Mouse (Mus musculus) midbrain, embryonic 14.5 days (tissue): ENCODE data around the gene Igsf3. TPM values are rescaled to one million over a fixed set of nuclear protein-coding genes. Genes with fewer than 3 reads are reported as not detected.
A peak's percentile ranks its signal among the peaks of the same experiment; 100 is the strongest.

Experiments
- ATAC-seq: fragments of 200-750 bp; cut with Nextera tagmentation; 2 replicates; pipeline ENCODE4 v1.8.0; 2017; ENCODE audit warnings: moderate number of reproducible peaks, moderate library complexity; ENCODE audit not compliant: low FRiP score, low TSS enrichment
- DNase-seq: peaks from one replicate; pipeline ENCODE4 v3.0.0-alpha.2; 2015
- H3K27ac ChIP-seq: fragments of 300-500 bp; sonication (generic); replicated peaks from 2 replicates; pipeline ENCODE4 v1.5.1; 2014; ENCODE audit warnings: mild to moderate bottlenecking, low read depth, low read length, moderate library complexity
- H3K27me3 ChIP-seq: fragments of 300-500 bp; sonication (generic); 2 replicates; pipeline ENCODE4 v1.6.1; 2014; ENCODE audit warnings: low read length, control low read depth, mixed read lengths; ENCODE audit not compliant: control insufficient read depth, insufficient read depth
- H3K36me3 ChIP-seq: fragments of 300-500 bp; sonication (generic); 2 replicates; pipeline ENCODE4 v1.6.1; 2014; ENCODE audit warnings: low read length, control low read depth; ENCODE audit not compliant: control insufficient read depth, insufficient read depth
- H3K4me1 ChIP-seq: fragments of 300-500 bp; sonication (generic); 2 replicates; pipeline ENCODE4 v1.6.1; 2014; ENCODE audit warnings: mild to moderate bottlenecking, antibody characterized with exemption, low read length, control low read depth; ENCODE audit not compliant: control insufficient read depth, insufficient read depth
- H3K4me2 ChIP-seq: fragments of 300-500 bp; sonication (generic); 2 replicates; pipeline ENCODE4 v1.6.1; 2014; ENCODE audit warnings: mild to moderate bottlenecking, low read length, moderate library complexity
- H3K4me3 ChIP-seq: fragments of 300-500 bp; sonication (generic); replicated peaks from 2 replicates; pipeline ENCODE4 v1.5.1; 2014; ENCODE audit warnings: low read depth, low read length
- H3K9ac ChIP-seq: fragments of 300-500 bp; sonication (generic); replicated peaks from 2 replicates; pipeline ENCODE4 v1.6.1; 2014; ENCODE audit warnings: mild to moderate bottlenecking, low read length, moderate library complexity
- H3K9me3 ChIP-seq: fragments of 300-500 bp; sonication (generic); 2 replicates; pipeline ENCODE4 v1.6.1; 2016; ENCODE audit warnings: low read length, control low read depth, mixed read lengths; ENCODE audit not compliant: control insufficient read depth
- WGBS: fragments of 180-500 bp; shearing (Covaris S2); extraction: QIAGEN DNeasy Blood & Tissue Kit; methylation state at CpG from one replicate; pipeline ENCODE4 v1.1.7; 2014; 5-methylcytosine and 5-hydroxymethylcytosine counted together
- polyA plus RNA-seq: library from polyadenylated mRNA; unstranded; fragments of >200 nt; fragmentation: Nextera tagmentation; extraction: Ambion mirVana; gene quantifications from 2 replicates; pipeline ENCODE4 v1.2.1, GENCODE M21; 2014

Igsf3 gene
- polyA plus RNA-seq, 1 experiment from 2014 or later, result 62.0 TPM

GRCm38 (mm10) chr3:101349542-101350307 lies 27.2 kb upstream of the Igsf3 start:
- WGBS, result 31% methylated on average over 6 of the region's 6 CpGs
- no peak overlapping the region for H3K9ac ChIP-seq
- no peak overlapping the region for H3K4me3 ChIP-seq
- H3K4me1 ChIP-seq, result peaks cover 26% of the 10 kb centered on the region
- peak; percentile 82 for DNase-seq
- H3K27ac ChIP-seq, result peak overlapping the region; percentile 76
- H3K4me2 ChIP-seq, result no peak overlapping the region
- peak; percentile 85 for ATAC-seq
- no peaks in the 10 kb centered on the region for H3K9me3 ChIP-seq
- H3K36me3 ChIP-seq, result no peaks in the 10 kb centered on the region
- H3K27me3 ChIP-seq, result no peaks in the 10 kb centered on the region

DNA sequence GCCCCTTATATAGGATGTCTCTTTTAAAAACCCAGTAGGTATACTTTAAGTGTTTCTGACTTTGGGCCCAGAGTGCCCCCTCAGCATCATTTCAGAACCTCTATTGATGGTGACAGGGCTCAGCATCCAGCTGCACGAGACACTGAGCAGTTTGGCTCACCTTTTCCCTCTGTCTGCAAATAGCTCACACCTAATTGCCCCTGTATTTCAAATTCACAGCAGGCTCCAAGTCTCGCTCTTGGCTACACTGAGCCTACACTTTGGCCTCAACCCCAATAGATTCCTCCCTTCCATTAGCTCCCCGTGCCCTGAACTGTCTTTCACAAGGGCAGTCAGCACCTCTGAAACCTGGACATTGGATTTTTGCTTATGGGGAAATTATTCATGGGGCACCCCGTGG lies 26.5 kb upstream of the Igsf3 start:
- no peak overlapping the region for H3K4me3 ChIP-seq
- H3K4me1 ChIP-seq, result peaks cover 26% of the 10 kb centered on the region
- no peaks in the 10 kb centered on the region for H3K27me3 ChIP-seq
- DNase-seq, result peak; percentile 32
- 0 out of 2 replicates have a peak overlapping the region, but pooled peaks have one; percentile 20 for H3K9ac ChIP-seq
- no peaks in the 10 kb centered on the region for H3K36me3 ChIP-seq
- H3K9me3 ChIP-seq, result no peaks in the 10 kb centered on the region
- no peak overlapping the region for H3K4me2 ChIP-seq
- WGBS, result 52% methylated on average over 4 of the region's 4 CpGs
- peak overlapping the region; percentile 76 for H3K27ac ChIP-seq
- 0 out of 2 replicates have a peak, but pooled peaks have one; percentile 10 for ATAC-seq

DNA sequence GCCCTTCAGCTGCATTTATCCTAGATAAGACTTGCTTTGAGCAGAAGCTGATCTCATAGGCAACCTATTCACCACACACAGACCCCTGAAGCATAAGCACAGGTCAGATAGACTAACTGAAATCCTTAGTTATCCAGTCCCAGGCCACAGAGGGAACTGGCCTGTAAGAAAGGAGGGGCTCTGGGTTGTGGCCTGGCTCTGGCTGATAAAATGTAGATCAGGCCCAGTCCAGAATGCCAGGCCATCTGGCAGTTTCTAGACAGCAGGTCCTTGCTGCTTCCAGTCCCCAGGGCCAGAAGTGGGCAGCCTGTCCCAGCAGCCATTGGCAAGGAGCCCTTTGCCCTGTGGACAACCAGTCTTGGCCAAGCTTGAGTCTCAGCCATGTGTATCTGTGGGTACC lies 22.4 kb upstream of the Igsf3 start:
- H3K27me3 ChIP-seq, result no peaks in the 10 kb centered on the region
- no peaks in the 10 kb centered on the region for H3K36me3 ChIP-seq
- H3K9ac ChIP-seq, result no peak overlapping the region
- 0 out of 2 replicates have a peak overlapping the region, but pooled peaks have one; percentile 13 for H3K27ac ChIP-seq
- ATAC-seq, result no peak
- DNase-seq, result no peak
- H3K4me1 ChIP-seq, result peaks cover 18% of the 10 kb centered on the region
- no peak overlapping the region for H3K4me3 ChIP-seq
- H3K9me3 ChIP-seq, result no peaks in the 10 kb centered on the region
- no peak overlapping the region for H3K4me2 ChIP-seq

DNA sequence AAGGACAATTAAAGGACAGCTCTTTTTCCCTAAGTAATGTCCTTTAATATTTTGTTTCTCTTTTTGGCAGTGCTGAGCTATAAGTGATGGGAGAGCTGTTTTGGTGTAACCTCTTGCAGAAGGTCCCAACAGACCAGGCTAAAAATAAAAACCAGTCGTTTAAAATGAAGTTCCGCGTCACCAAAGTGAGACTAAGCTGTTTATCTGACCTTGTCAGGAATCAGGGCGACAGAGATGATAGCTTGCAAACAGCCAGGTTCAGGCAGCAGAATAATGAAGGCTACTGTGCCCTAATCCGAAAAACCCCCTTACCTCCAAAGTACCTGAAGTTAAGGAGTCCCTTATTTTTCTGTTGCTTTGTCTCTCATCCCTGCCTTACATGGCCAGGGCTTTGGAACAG lies 21.2 kb upstream of the Igsf3 start:
- H3K9me3 ChIP-seq, result no peaks in the 10 kb centered on the region
- 48% methylated on average over 5 of the region's 5 CpGs for WGBS
- H3K27me3 ChIP-seq, result no peaks in the 10 kb centered on the region
- 0 out of 2 replicates have a peak overlapping the region, but pooled peaks have one; percentile 8 for H3K27ac ChIP-seq
- H3K4me3 ChIP-seq, result no peak overlapping the region
- ATAC-seq (no peak), DNase-seq (no peak)
- H3K9ac ChIP-seq, result no peak overlapping the region
- peaks cover 6% of the 10 kb centered on the region for H3K4me1 ChIP-seq
- no peaks in the 10 kb centered on the region for H3K36me3 ChIP-seq
- H3K4me2 ChIP-seq, result no peak overlapping the region

GRCm38 (mm10) chr3:101356583-101357553 lies 20.0 kb upstream of the Igsf3 start:
- Histone ChIP-seq H3K4me2 (no peak overlapping the region), H3K4me1 (0 out of 2 replicates have a peak, but pooled peaks cover 2% of the 10 kb centered on the region), H3K9me3 (no peaks in the 10 kb centered on the region), H3K9ac (no peak overlapping the region), H3K36me3 (no peaks in the 10 kb centered on the region), H3K4me3 (no peak overlapping the region), H3K27ac (0 out of 2 replicates have a peak overlapping the region, but pooled peaks have one; percentile 8), H3K27me3 (no peaks in the 10 kb centered on the region)
- DNase-seq (no peak), ATAC-seq (no peak)
- 75% methylated on average over 8 of the region's 8 CpGs for WGBS

DNA sequence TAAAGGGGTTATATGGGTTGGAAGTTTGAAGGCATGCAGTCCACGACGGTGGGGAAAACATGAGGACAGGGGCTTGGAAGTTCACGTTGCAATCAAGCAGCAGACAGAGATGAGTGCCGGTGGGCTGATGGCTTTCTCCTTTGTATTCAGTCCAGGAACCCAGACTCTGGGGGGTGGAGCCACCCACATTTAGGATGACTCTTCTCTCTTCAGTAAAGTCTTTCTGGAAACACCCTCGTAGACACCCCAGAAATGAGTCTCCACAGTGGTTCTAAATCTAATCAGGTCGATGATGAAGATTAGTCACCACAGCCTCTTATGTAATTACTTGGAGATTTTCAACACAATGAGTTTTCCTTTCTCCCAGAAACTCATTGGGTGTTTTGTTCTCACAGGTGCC lies 16.1 kb upstream of the Igsf3 start:
- DNase-seq (no peak), ATAC-seq (no peak)
- Histone ChIP-seq H3K4me3 (no peak overlapping the region), H3K27ac (no peak overlapping the region), H3K36me3 (no peaks in the 10 kb centered on the region), H3K4me1 (peaks cover 14% of the 10 kb centered on the region; the same call in 1 of the 2 replicates), H3K27me3 (no peaks in the 10 kb centered on the region), H3K4me2 (no peak overlapping the region), H3K9ac (no peak overlapping the region), H3K9me3 (no peaks in the 10 kb centered on the region)
- 91% methylated on average over 6 of the region's 6 CpGs for WGBS

DNA sequence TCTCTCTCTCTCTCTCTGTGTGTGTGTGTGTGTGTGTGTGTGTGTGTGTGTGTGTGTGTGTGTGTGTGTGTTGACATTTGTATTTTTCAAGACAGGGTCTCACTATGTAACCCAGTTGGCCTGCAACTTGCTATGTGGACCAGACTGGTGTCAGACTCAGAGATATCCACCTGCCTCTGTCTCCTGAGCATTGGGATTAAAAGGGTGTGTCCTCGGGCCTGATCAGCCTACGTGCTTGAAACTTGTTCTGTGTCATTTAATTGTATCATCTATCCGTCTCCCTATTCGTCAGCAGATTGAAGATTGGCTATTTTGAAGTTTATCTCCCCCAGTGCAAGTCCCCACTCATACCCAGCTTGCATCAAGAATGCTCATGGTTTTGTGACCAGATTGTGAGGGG lies 14.5 kb upstream of the Igsf3 start:
- Histone ChIP-seq H3K4me3 (no peak overlapping the region), H3K9me3 (no peaks in the 10 kb centered on the region), H3K4me1 (peaks cover 15% of the 10 kb centered on the region; the same call in 1 of the 2 replicates), H3K27ac (no peak overlapping the region), H3K36me3 (no peaks in the 10 kb centered on the region), H3K9ac (no peak overlapping the region), H3K4me2 (no peak overlapping the region), H3K27me3 (no peaks in the 10 kb centered on the region)
- ATAC-seq, result no peak
- DNase-seq, result no peak
- WGBS, result 86% methylated on average over 4 of the region's 4 CpGs

GRCm38 (mm10) chr3:101363574-101363973 lies 13.3 kb upstream of the Igsf3 start:
- Histone ChIP-seq H3K4me2 (no peak overlapping the region), H3K4me3 (no peak overlapping the region), H3K9ac (no peak overlapping the region), H3K4me1 (peaks cover 15% of the 10 kb centered on the region; the same call in 1 of the 2 replicates), H3K9me3 (no peaks in the 10 kb centered on the region), H3K36me3 (no peaks in the 10 kb centered on the region), H3K27ac (no peak overlapping the region), H3K27me3 (no peaks in the 10 kb centered on the region)
- 76% methylated on average over 7 of the region's 7 CpGs for WGBS
- DNase-seq (no peak), ATAC-seq (no peak)
